Mouse (Mus musculus) limb, embryonic 10.5 days (tissue): ENCODE data around the gene Loxl4. TPM values are rescaled to one million over a fixed set of nuclear protein-coding genes. Genes with fewer than 3 reads are reported as not detected.
A peak's percentile ranks its signal among the peaks of the same experiment; 100 is the strongest.

ENCODE experiments used
- DNase-seq: peaks from one replicate; pipeline ENCODE4 v3.0.0-alpha.2; 2017; ENCODE audit warnings: low spot score
- H3K27ac ChIP-seq: fragments of 300-500 bp; sonication (generic); 2 replicates; pipeline ENCODE4 v1.5.1; 2016; ENCODE audit warnings: mild to moderate bottlenecking
- H3K27me3 ChIP-seq: fragments of 300-500 bp; sonication (generic); 2 replicates; pipeline ENCODE4 v1.6.1; 2016; ENCODE audit warnings: low read depth, mild to moderate bottlenecking; ENCODE audit not compliant: poor library complexity, severe bottlenecking
- H3K36me3 ChIP-seq: fragments of 300-500 bp; sonication (generic); 2 replicates; pipeline ENCODE4 v1.6.1; 2016; ENCODE audit warnings: mild to moderate bottlenecking, moderate library complexity
- H3K4me1 ChIP-seq: fragments of 300-500 bp; sonication (generic); 2 replicates; pipeline ENCODE4 v1.6.1; 2016
- H3K4me3 ChIP-seq: fragments of 300-500 bp; sonication (generic); 2 replicates; pipeline ENCODE4 v1.5.1; 2016; ENCODE audit warnings: mild to moderate bottlenecking, moderate library complexity
- H3K9me3 ChIP-seq: fragments of 300-500 bp; sonication (generic); replicated peaks from 2 replicates; pipeline ENCODE4 v1.6.1; 2016; ENCODE audit warnings: mild to moderate bottlenecking
- whole genome bisulfite sequencing: fragments of 180-500 bp; shearing (Covaris S2); methylation state at CpG from one replicate; pipeline ENCODE4 v1.1.7; 2016; 5-methylcytosine and 5-hydroxymethylcytosine counted together
- polyA plus RNA-seq: library from polyadenylated mRNA; unstranded; fragments of >200 nt; fragmentation: Nextera tagmentation; extraction: Ambion mirVana; gene quantifications from 2 replicates; pipeline ENCODE4 v1.2.1, GENCODE M21; 2016

Gene Loxl4
- polyA plus RNA-seq, result 0.11 and 0.19 TPM in 2 replicates

GRCm38 (mm10) chr19:42612654-42613053 lies at the start of gene Loxl4:
Gene Loxl4, minus strand, starts transcription at chr19:42612813.
- Histone ChIP-seq H3K27me3 (peaks cover 43% of the 10 kb centered on the region), H3K4me1 (peaks cover 18% of the 10 kb centered on the region), H3K27ac (peak within 1 kb of the TSS; percentile 72), H3K36me3 (no peaks in the 10 kb centered on the region), H3K9me3 (no peaks in the 10 kb centered on the region), H3K4me3 (peak within 1 kb of the TSS; percentile 57)
- DNase-seq, result peak; percentile 37
- WGBS, result 1% methylated on average over 37 of the region's 37 CpGs

- Histone ChIP-seq H3K9me3 (no peaks in the 10 kb centered on the region), H3K36me3 (no peaks in the 10 kb centered on the region), H3K4me1 (peaks cover 11% of the 10 kb centered on the region), H3K27me3 (peaks cover 15% of the 10 kb centered on the region), H3K4me3 (no peak overlapping the region), H3K27ac (no peak overlapping the region; the same call in 1 of the 2 replicates)
- 83% methylated on average over 9 of the region's 9 CpGs for WGBS
- no peak for DNase-seq
Observed at GRCm38 (mm10) chr19:42661430-42662164, 49.0 kb upstream of the Loxl4 start.

- 95% methylated on average over 2 of the region's 2 CpGs for WGBS
- peaks cover 22% of the 10 kb centered on the region for H3K27me3 ChIP-seq
Observed at GRCm38 (mm10) chr19:42660244-42660565, 47.6 kb upstream of the Loxl4 start.

GRCm38 (mm10) chr19:42659354-42660243 lies 47.0 kb upstream of the Loxl4 start:
- H3K4me1 ChIP-seq, result peaks cover 11% of the 10 kb centered on the region
- WGBS, result 67% methylated on average over 21 of the region's 21 CpGs
- no peaks in the 10 kb centered on the region for H3K9me3 ChIP-seq
- no peak overlapping the region for H3K27ac ChIP-seq
- H3K36me3 ChIP-seq, result no peaks in the 10 kb centered on the region
- H3K27me3 ChIP-seq, result peaks cover 25% of the 10 kb centered on the region
- no peak for DNase-seq
- H3K4me3 ChIP-seq, result no peak overlapping the region

More at GRCm38 (mm10) chr19:42660244-42660565, 47.6 kb upstream of the Loxl4 start:
- Histone ChIP-seq H3K4me1 (peaks cover 11% of the 10 kb centered on the region), H3K4me3 (no peak overlapping the region), H3K36me3 (no peaks in the 10 kb centered on the region), H3K27ac (no peak overlapping the region), H3K9me3 (no peaks in the 10 kb centered on the region)
- DNase-seq, result no peak

- H3K36me3 ChIP-seq, result no peaks in the 10 kb centered on the region
- WGBS, result 85% methylated on average over 6 of the region's 6 CpGs
- H3K27me3 ChIP-seq, result peaks cover 30% of the 10 kb centered on the region
- H3K4me1 ChIP-seq, result peaks cover 13% of the 10 kb centered on the region
- H3K27ac ChIP-seq, result no peak overlapping the region
- no peak for DNase-seq
- H3K9me3 ChIP-seq, result no peaks in the 10 kb centered on the region
- H3K4me3 ChIP-seq, result no peak overlapping the region
Observed at GRCm38 (mm10) chr19:42658435-42659135, 46.0 kb upstream of the Loxl4 start.

GRCm38 (mm10) chr19:42657769-42658168 lies 45.2 kb upstream of the Loxl4 start:
- no peak overlapping the region for H3K27ac ChIP-seq
- no peaks in the 10 kb centered on the region for H3K36me3 ChIP-seq
- WGBS, result 69% methylated on average over 4 of the region's 4 CpGs
- H3K4me3 ChIP-seq, result no peak overlapping the region
- no peaks in the 10 kb centered on the region for H3K9me3 ChIP-seq
- H3K4me1 ChIP-seq, result peaks cover 21% of the 10 kb centered on the region
- no peak for DNase-seq
- H3K27me3 ChIP-seq, result peaks cover 25% of the 10 kb centered on the region

- H3K27ac ChIP-seq, result no peak overlapping the region
- WGBS, result 90% methylated on average over 2 of the region's 2 CpGs
- peaks cover 20% of the 10 kb centered on the region for H3K4me1 ChIP-seq
- H3K9me3 ChIP-seq, result no peaks in the 10 kb centered on the region
- no peak overlapping the region for H3K4me3 ChIP-seq
- H3K27me3 ChIP-seq, result peaks cover 25% of the 10 kb centered on the region; the same call in 1 of the 2 replicates
- DNase-seq, result no peak
- no peaks in the 10 kb centered on the region for H3K36me3 ChIP-seq
Observed at GRCm38 (mm10) chr19:42657306-42657705, 44.7 kb upstream of the Loxl4 start.

GRCm38 (mm10) chr19:42655006-42655405 lies 42.4 kb upstream of the Loxl4 start:
- Histone ChIP-seq H3K27me3 (peaks cover 25% of the 10 kb centered on the region; the same call in 1 of the 2 replicates), H3K9me3 (no peaks in the 10 kb centered on the region), H3K4me1 (peaks cover 13% of the 10 kb centered on the region), H3K27ac (no peak overlapping the region), H3K36me3 (no peaks in the 10 kb centered on the region), H3K4me3 (no peak overlapping the region)
- 45% methylated on average over 1 of the region's 1 CpGs for WGBS
- peak; percentile 73 for DNase-seq

GRCm38 (mm10) chr19:42653091-42653490 lies 40.5 kb upstream of the Loxl4 start:
- no peaks in the 10 kb centered on the region for H3K9me3 ChIP-seq
- no peak for DNase-seq
- 15% methylated on average over 6 of the region's 6 CpGs for WGBS
- H3K27ac ChIP-seq, result no peak overlapping the region
- peaks cover 24% of the 10 kb centered on the region; the same call in 1 of the 2 replicates for H3K27me3 ChIP-seq
- peaks cover 9% of the 10 kb centered on the region for H3K4me1 ChIP-seq
- no peaks in the 10 kb centered on the region for H3K36me3 ChIP-seq
- H3K4me3 ChIP-seq, result no peak overlapping the region

- Histone ChIP-seq H3K36me3 (no peaks in the 10 kb centered on the region), H3K4me3 (no peak overlapping the region), H3K27me3 (peaks cover 20% of the 10 kb centered on the region; the same call in 1 of the 2 replicates), H3K4me1 (peaks cover 9% of the 10 kb centered on the region), H3K9me3 (no peaks in the 10 kb centered on the region), H3K27ac (no peak overlapping the region)
- WGBS, result 83% methylated on average over 7 of the region's 7 CpGs
- DNase-seq, result no peak
Observed at GRCm38 (mm10) chr19:42652425-42652824, 39.8 kb upstream of the Loxl4 start.

- WGBS, result 86% methylated on average over 9 of the region's 9 CpGs
- Histone ChIP-seq H3K4me3 (no peak overlapping the region), H3K36me3 (no peaks in the 10 kb centered on the region), H3K27me3 (no peaks in the 10 kb centered on the region), H3K9me3 (no peaks in the 10 kb centered on the region), H3K4me1 (peaks cover 18% of the 10 kb centered on the region), H3K27ac (no peak overlapping the region)
- no peak for DNase-seq
Observed at GRCm38 (mm10) chr19:42640211-42640610, 27.6 kb upstream of the Loxl4 start.

GRCm38 (mm10) chr19:42639544-42639943 lies 26.9 kb upstream of the Loxl4 start:
- H3K36me3 ChIP-seq, result no peaks in the 10 kb centered on the region
- H3K27me3 ChIP-seq, result no peaks in the 10 kb centered on the region
- no peaks in the 10 kb centered on the region for H3K9me3 ChIP-seq
- no peak overlapping the region for H3K27ac ChIP-seq
- H3K4me1 ChIP-seq, result peaks cover 18% of the 10 kb centered on the region
- WGBS, result 80% methylated on average over 8 of the region's 8 CpGs
- no peak for DNase-seq
- H3K4me3 ChIP-seq, result no peak overlapping the region
